Mouse (Mus musculus): Measurements from ENCODE around the gene Steap4. TPM values are rescaled to one million over a fixed set of nuclear protein-coding genes. Genes with fewer than 3 reads are reported as not detected.
"Not testable (repeated sequence)": the region's sequence is repeated elsewhere in the genome, so short reads cannot be mapped to it uniquely, and the experiment has no call there.

Steap4 gene
- polyA plus RNA-seq, 1 experiment from 2014 or later, result 0.43 TPM

DNA sequence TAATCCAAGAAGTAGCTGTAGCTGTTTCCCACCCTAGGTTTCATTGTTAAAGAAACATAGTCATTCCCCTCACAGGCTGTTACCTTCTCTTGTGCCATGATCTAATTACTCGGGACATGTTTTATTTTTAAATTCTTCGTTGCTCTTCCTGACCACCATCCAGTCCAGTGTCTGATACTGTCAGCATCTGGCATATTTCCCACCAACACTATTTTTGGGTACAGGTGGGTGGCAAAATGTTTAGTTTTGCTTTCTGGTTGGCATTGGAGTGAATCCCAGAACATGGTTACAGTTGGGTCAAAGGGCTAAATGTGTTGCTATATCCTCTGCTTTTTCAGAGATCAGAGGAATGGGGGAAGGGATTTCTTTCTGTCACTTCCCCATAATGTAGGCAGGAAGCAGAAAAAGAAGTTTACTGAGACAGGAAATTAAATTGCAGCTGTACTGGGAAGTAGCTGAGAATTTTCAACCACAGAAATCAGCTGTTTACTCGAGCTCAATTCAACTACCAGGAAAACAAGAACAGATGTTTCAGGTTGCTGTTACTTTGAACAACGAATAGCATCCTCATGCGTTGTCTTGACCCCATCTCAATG lies 4.8 kb upstream of the Steap4 start:
- H3K4me3 ChIP-seq, result no peak overlapping the region
- H3K36me3 ChIP-seq, result no peaks in the 10 kb centered on the region
- H3K9ac ChIP-seq, result no peak overlapping the region
- 77% methylated on average over 5 of the region's 5 CpGs for WGBS
- no peak for ATAC-seq (ENCODE audit: low FRiP score)
- no peaks in the 10 kb centered on the region for H3K9me3 ChIP-seq (replicated peaks)
- peaks cover 5% of the 10 kb centered on the region; the same call in 1 of the 2 replicates for H3K27me3 ChIP-seq
- H3K4me2 ChIP-seq (replicated peaks), result no peak overlapping the region
- H3K4me1 ChIP-seq, result peaks cover 5% of the 10 kb centered on the region; the same call in 1 of the 2 replicates
- no peak overlapping the region for H3K27ac ChIP-seq

GRCm38 (mm10) chr5:7958061-7958460 lies 2.2 kb upstream of the Steap4 start:
- H3K27ac ChIP-seq, result no peak overlapping the region
- peaks cover 5% of the 10 kb centered on the region; the same call in 1 of the 2 replicates for H3K4me1 ChIP-seq
- H3K36me3 ChIP-seq, result no peaks in the 10 kb centered on the region
- H3K4me3 ChIP-seq, result no peak overlapping the region
- 98% methylated on average over 4 of the region's 4 CpGs for WGBS
- H3K4me2 ChIP-seq (replicated peaks), result no peak overlapping the region
- peaks cover 5% of the 10 kb centered on the region; the same call in 1 of the 2 replicates for H3K27me3 ChIP-seq
- H3K9ac ChIP-seq, result no peak overlapping the region
- no peak for ATAC-seq (ENCODE audit: low FRiP score)
- H3K9me3 ChIP-seq (replicated peaks), result no peaks in the 10 kb centered on the region

- Histone ChIP-seq H3K27ac (no peak overlapping the region), H3K9ac (no peak overlapping the region), H3K36me3 (no peaks in the 10 kb centered on the region), H3K9me3 (replicated peaks) (no peaks in the 10 kb centered on the region), H3K4me1 (peaks cover 5% of the 10 kb centered on the region; the same call in 1 of the 2 replicates), H3K27me3 (peaks cover 5% of the 10 kb centered on the region; the same call in 1 of the 2 replicates), H3K4me2 (replicated peaks) (no peak overlapping the region), H3K4me3 (no peak overlapping the region)
- WGBS, result 83% methylated on average over 6 of the region's 6 CpGs
- ATAC-seq (ENCODE audit: low FRiP score), result no peak
Observed at GRCm38 (mm10) chr5:7959286-7959685, 971 bp upstream of the Steap4 start.

- no peaks in the 10 kb centered on the region for H3K36me3 ChIP-seq
- WGBS, result 82% methylated on average over 7 of the region's 7 CpGs
- H3K9me3 ChIP-seq (replicated peaks), result no peaks in the 10 kb centered on the region
- no peak for ATAC-seq (ENCODE audit: low FRiP score)
- no peak overlapping the region for H3K27ac ChIP-seq
- H3K4me2 ChIP-seq (replicated peaks), result no peak overlapping the region
- H3K4me1 ChIP-seq, result peaks cover 5% of the 10 kb centered on the region; the same call in 1 of the 2 replicates
- no peak overlapping the region for H3K4me3 ChIP-seq
- H3K9ac ChIP-seq, result no peak overlapping the region
- H3K27me3 ChIP-seq, result peaks cover 5% of the 10 kb centered on the region; the same call in 1 of the 2 replicates
Observed at GRCm38 (mm10) chr5:7961113-7961512, 856 bp downstream of the Steap4 start.

DNA sequence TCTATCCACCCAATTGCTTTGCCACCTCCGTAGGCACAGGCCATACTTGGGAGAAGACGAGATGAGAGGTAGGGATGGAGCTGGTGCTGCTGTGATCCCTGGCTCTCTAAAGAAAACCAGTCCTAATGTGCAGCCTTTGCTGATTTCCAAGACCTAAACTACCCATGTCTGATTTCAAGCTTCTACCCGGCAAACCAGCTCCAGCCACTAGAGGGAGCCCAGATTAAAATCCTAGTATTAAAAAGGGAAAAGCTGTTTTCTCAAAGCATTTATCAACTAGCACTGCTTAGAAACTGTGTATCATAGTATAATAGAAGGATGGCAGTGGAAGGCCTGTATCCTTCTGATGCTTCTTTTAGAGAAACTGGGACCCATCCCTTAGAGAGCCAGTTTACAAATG lies 5.0 kb downstream of the Steap4 start:
- Histone ChIP-seq H3K36me3 (no peaks in the 10 kb centered on the region), H3K4me1 (peaks cover 2% of the 10 kb centered on the region; the same call in 1 of the 2 replicates), H3K27me3 (peaks cover 3% of the 10 kb centered on the region; the same call in 1 of the 2 replicates), H3K9me3 (replicated peaks) (no peaks in the 10 kb centered on the region), H3K9ac (no peak overlapping the region), H3K27ac (no peak overlapping the region), H3K4me2 (replicated peaks) (no peak overlapping the region), H3K4me3 (no peak overlapping the region)
- no peak for ATAC-seq (ENCODE audit: low FRiP score)
- WGBS, result 39% methylated on average over 3 of the region's 3 CpGs

DNA sequence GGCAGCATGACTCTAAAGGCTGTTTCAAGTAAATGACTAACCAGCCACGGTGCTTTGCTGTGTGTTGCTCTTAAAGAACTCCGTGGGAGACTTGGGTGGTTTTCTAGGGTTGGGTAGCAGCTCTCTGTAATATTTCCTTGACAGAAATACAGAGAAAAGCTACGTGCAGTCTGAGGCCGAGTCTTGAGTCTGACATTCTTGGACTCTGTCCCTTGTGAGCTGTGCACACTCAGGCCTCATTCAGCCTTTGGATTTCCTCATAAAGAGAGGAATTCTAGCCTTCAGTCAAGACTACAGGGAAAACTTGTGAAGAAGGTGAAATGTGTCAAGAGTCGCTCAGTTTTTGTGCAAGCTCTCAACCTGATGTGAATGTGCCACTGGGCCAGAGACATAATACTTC lies 7.9 kb downstream of the Steap4 start:
- ATAC-seq (ENCODE audit: low FRiP score), result no peak
- Histone ChIP-seq H3K27ac (no peak overlapping the region), H3K36me3 (no peaks in the 10 kb centered on the region), H3K9ac (no peak overlapping the region), H3K9me3 (replicated peaks) (no peaks in the 10 kb centered on the region), H3K4me3 (no peak overlapping the region), H3K4me1 (no peaks in the 10 kb centered on the region), H3K4me2 (replicated peaks) (no peak overlapping the region), H3K27me3 (no peaks in the 10 kb centered on the region)
- WGBS, result 72% methylated on average over 5 of the region's 5 CpGs

DNA sequence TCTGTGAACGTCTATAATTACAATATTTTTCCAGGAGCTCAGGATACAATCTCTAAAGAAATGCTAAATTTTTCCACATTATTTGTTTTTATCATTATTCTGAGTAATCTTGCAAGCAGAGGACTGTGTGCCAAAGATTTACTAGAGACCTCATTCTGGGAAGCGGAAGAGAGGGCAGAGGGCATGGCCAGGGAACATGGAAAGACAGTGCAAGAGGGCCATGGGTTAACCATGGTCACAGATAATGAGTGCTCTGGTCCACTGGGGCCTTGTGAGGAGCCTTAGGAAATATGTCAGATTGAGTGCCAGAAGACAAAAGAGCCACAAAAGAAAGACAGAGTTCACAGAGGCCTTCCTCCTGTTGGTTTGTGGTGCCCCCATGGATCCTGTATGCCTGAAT lies 12.0 kb downstream of the Steap4 start:
- WGBS, result 78% methylated on average over 2 of the region's 2 CpGs
- Histone ChIP-seq H3K4me1 (no peaks in the 10 kb centered on the region), H3K4me2 (replicated peaks) (no peak overlapping the region), H3K4me3 (no peak overlapping the region), H3K9me3 (replicated peaks) (no peaks in the 10 kb centered on the region), H3K27ac (no peak overlapping the region), H3K36me3 (no peaks in the 10 kb centered on the region), H3K27me3 (no peaks in the 10 kb centered on the region), H3K9ac (no peak overlapping the region)
- ATAC-seq (ENCODE audit: low FRiP score), result no peak

DNA sequence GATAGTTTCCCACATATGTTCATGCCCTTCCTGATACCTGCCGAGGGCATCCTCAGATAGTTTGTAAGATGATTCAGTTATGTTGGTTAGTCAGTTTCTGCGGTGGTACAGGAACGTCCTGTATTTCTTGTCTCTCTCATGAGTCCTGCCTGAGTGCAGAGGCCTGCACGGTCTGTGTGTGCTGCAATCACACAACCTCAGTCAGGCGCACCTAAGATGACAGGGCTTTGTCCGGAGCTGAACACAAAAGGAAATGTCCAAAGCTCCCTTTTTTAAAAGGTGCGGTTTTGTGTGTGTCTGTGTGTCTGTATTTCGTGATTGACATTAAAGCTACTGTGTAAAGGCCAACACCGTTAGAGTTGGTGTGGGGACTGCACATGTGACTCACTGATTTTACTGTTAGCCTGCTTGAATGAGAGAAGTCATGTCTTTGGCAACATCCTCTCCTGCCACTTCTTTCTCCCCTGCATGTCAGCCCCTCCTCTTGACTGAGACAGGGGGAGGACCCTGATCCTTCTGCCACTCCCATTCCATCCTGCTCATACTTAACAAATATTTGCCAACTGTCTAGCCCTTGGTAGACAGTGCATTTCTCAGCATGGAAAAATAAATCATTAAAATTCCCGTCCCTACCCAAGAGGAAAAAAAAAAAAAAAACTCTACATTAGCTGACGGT lies 14.4 kb downstream of the Steap4 start:
- no peak overlapping the region for H3K4me3 ChIP-seq
- H3K27ac ChIP-seq, result no peak overlapping the region
- H3K9ac ChIP-seq, result no peak overlapping the region
- H3K4me2 ChIP-seq (replicated peaks), result no peak overlapping the region
- ATAC-seq (ENCODE audit: low FRiP score), result no peak
- H3K9me3 ChIP-seq (replicated peaks), result no peaks in the 10 kb centered on the region
- no peaks in the 10 kb centered on the region for H3K36me3 ChIP-seq
- H3K4me1 ChIP-seq, result no peaks in the 10 kb centered on the region
- WGBS, result 88% methylated on average over 11 of the region's 11 CpGs
- no peaks in the 10 kb centered on the region for H3K27me3 ChIP-seq

- Histone ChIP-seq H3K4me1 (no peaks in the 10 kb centered on the region), H3K4me2 (replicated peaks) (no peak overlapping the region), H3K9ac (no peak overlapping the region), H3K27ac (no peak overlapping the region), H3K36me3 (no peaks in the 10 kb centered on the region), H3K9me3 (replicated peaks) (no peaks in the 10 kb centered on the region), H3K4me3 (no peak overlapping the region), H3K27me3 (no peaks in the 10 kb centered on the region)
- WGBS, result 89% methylated on average over 5 of the region's 5 CpGs
- ATAC-seq (ENCODE audit: low FRiP score), result no peak
Observed at GRCm38 (mm10) chr5:7980586-7980985, 20.3 kb downstream of the Steap4 start.

DNA sequence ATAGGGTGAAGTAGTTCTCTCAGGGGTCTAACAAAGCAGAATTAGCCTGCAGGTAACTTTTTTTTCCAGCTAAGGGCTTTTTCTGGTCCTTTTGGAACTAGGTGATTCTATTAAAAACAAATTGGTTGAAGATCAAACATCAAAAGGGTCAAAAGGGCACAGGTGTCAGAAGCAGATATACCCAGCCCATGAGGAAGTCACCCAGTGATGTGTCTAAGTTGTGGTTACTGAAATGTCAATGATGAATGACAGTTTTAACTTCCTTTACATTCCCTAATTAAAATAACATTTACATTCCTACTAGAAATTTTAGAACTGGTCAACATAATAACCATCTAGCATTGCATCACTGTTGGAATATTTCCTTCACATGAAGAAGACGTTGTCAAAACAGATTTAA lies 27.7 kb downstream of the Steap4 start:
- no peak for ATAC-seq (ENCODE audit: low FRiP score)
- 88% methylated on average over 1 of the region's 1 CpGs for WGBS
- Histone ChIP-seq H3K9me3 (replicated peaks) (no peaks in the 10 kb centered on the region), H3K4me2 (replicated peaks) (no peak overlapping the region), H3K9ac (no peak overlapping the region), H3K36me3 (no peaks in the 10 kb centered on the region), H3K4me1 (no peaks in the 10 kb centered on the region), H3K27me3 (no peaks in the 10 kb centered on the region), H3K4me3 (no peak overlapping the region), H3K27ac (no peak overlapping the region)

GRCm38 (mm10) chr5:7988415-7988814 lies 28.2 kb downstream of the Steap4 start:
- Histone ChIP-seq H3K27ac (no peak overlapping the region), H3K27me3 (no peaks in the 10 kb centered on the region), H3K4me3 (no peak overlapping the region), H3K36me3 (no peaks in the 10 kb centered on the region), H3K4me2 (replicated peaks) (no peak overlapping the region), H3K9ac (no peak overlapping the region), H3K4me1 (no peaks in the 10 kb centered on the region), H3K9me3 (replicated peaks) (no peaks in the 10 kb centered on the region)
- no peak for ATAC-seq (ENCODE audit: low FRiP score)
- 76% methylated on average over 4 of the region's 4 CpGs for WGBS

- H3K9ac ChIP-seq; H3K27me3 ChIP-seq; H3K9me3 ChIP-seq (replicated peaks); H3K4me2 ChIP-seq (replicated peaks); ATAC-seq (ENCODE audit: low FRiP score); H3K27ac ChIP-seq; H3K4me3 ChIP-seq; H3K36me3 ChIP-seq; H3K4me1 ChIP-seq: not testable (repeated sequence)
- WGBS, result 81% methylated on average over 2 of the region's 2 CpGs
Observed at GRCm38 (mm10) chr5:7991631-7992030, 31.4 kb downstream of the Steap4 start.

DNA sequence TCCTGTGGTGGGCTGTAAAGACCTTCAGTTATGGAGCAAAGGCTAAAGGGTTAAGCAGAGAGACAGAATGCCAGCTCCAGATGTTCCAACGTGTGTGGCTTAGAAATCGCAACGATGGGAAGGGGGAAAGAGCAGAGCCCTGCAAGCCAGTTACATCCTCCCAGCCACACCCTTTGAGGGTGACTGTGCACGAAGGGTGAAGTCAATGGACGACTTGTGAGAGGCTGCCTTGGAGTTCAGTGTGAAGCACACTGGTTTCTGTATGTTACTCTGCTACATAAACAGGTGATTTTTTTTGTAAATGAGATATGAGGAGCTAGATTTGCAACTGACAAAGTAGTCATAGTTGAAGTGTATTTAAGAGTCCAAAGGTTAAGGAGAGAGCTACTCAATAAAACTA lies 33.5 kb downstream of the Steap4 start:
- H3K9ac ChIP-seq, result no peak overlapping the region
- WGBS, result 60% methylated on average over 5 of the region's 5 CpGs
- no peaks in the 10 kb centered on the region for H3K36me3 ChIP-seq
- H3K27me3 ChIP-seq, result no peaks in the 10 kb centered on the region
- H3K9me3 ChIP-seq (replicated peaks), result no peaks in the 10 kb centered on the region
- no peak overlapping the region for H3K4me2 ChIP-seq (replicated peaks)
- no peaks in the 10 kb centered on the region for H3K4me1 ChIP-seq
- H3K27ac ChIP-seq, result no peak overlapping the region
- H3K4me3 ChIP-seq, result no peak overlapping the region
- ATAC-seq (ENCODE audit: low FRiP score), result no peak

All from hindbrain, embryonic 12.5 days (tissue).